Mouse (Mus musculus) lung, adult 2 months (tissue): ENCODE results near the gene Bcl2l14. TPM values are rescaled to one million over a fixed set of nuclear protein-coding genes. Genes with fewer than 3 reads are reported as not detected.

Experiments
- DNase-seq: peaks from one replicate; pipeline ENCODE4 v3.0.0; 2022
- H3K4me1 ChIP-seq: fragments of 200-500 bp; 2 replicates; pipeline ENCODE4 v1.6.1; 2011; ENCODE audit warnings: low read length; ENCODE audit not compliant: control insufficient read depth, insufficient read depth
- H3K4me3 ChIP-seq: fragments of 200-500 bp; replicated peaks from 2 replicates; pipeline ENCODE3; 2011; ENCODE audit warnings: low read depth, mild to moderate bottlenecking, control low read depth, low read length; ENCODE audit errors: extremely low read depth
- CTCF ChIP-seq: fragments of 200-500 bp; IDR thresholded peaks from 2 replicates; pipeline ENCODE4 v1.5.1; 2011; ENCODE audit warnings: mild to moderate bottlenecking, low read length, control low read depth; ENCODE audit not compliant: insufficient read depth
- POLR2A ChIP-seq: fragments of 200-500 bp; IDR thresholded peaks from 2 replicates; pipeline ENCODE4 v1.6.1; 2011; ENCODE audit warnings: low read depth, mild to moderate bottlenecking, control low read depth, low read length, borderline replicate concordance; ENCODE audit errors: extremely low read depth
- WGBS: fragments of 180-500 bp; shearing (Covaris S2); methylation state at CpG from one replicate; pipeline ENCODE4 v1.1.7; 2018; 5-methylcytosine and 5-hydroxymethylcytosine counted together
- polyA plus RNA-seq: library from polyadenylated mRNA; depleted of rRNA; stranded (reverse); fragments of >200 nt; gene quantifications from 2 replicates; pipeline ENCODE4 v1.2.3, GENCODE M21; 2012; rRNA removed

The Bcl2l14 gene
- polyA plus RNA-seq, 1 experiment: 1.2 TPM

DNA sequence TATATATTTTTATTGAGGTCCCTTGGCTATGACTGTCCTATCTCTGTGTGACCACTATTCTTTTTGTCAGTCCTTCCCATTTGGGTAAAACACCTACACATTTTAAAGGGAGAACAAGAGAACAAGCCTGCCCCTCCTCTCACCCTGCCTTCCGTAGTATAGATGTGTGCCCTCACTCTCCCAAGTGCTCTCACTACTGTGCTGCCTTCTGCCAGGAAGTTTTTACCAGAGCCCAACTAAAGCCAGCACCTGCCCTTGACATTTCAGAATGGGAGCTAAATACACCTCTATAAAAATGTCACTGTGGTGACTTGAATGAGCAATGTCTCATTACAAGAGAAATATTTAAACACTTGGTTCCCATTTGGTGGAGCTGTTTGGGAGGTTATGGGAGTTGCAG lies 62.3 kb downstream of the Bcl2l14 start:
- 77% methylated on average over 1 of the region's 1 CpGs for WGBS
- Histone ChIP-seq H3K4me1 (no peaks in the 10 kb centered on the region; the same call in none of the 2 replicates), H3K4me3 (no peak overlapping the region)
- TF ChIP-seq CTCF (no peak), POLR2A (no peak)
- DNase-seq: no peak

DNA sequence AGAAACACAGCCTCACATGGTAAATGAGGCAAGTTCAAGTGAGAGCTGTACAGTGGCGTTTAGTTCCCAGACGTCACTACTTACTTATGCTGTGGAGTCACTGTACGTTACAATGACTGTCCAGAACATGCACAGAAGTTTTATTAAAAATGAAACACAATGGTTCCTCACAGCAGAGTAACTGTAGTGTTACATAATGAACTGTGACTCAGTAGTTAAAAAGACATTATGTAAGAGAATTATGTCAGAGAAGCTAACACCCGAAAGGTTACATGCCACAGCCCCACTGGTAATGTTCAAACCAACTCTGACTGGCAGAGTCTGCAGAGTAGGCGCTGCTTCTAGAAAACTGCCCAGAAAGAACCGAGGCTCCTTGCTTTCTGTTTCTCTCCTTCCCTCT lies 65.1 kb downstream of the Bcl2l14 start:
- no peak for DNase-seq

DNA sequence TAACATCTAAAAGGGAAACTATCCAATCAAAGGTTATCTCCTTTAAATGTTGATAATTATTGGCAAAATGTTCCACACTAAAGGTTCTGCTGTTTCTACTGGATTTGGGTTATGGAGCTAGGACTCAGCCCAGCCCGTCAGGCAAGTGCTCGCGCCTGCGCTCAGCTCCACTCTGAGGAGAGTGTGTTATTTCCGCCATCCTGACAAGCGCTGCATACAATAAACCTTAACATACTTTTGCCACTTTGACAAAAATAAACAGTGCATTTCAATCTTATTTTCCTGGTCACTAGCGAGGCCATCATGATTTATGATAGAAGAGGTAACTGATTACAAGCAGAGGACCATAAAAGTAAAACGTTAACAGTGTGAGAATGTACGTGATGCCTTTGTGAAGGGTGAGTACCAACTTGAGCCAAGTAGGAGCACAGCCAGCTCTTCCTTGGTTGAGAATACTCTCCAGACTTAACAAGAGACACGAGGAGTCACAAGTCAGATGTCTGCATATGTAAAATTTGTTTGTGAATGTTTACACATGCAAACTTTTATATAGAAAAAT lies 70.6 kb downstream of the Bcl2l14 start:
- H3K4me1 ChIP-seq: 0 out of 2 replicates have a peak, but pooled peaks cover 3% of the 10 kb centered on the region
- DNase-seq: no peak
- H3K4me3 ChIP-seq: no peak overlapping the region
- 82% methylated on average over 10 of the region's 10 CpGs for WGBS
- TF ChIP-seq POLR2A (no peak), CTCF (no peak)

More for the DNA sequence above, 65.1 kb downstream of the Bcl2l14 start:
- WGBS: 68% methylated on average over 6 of the region's 6 CpGs
- TF ChIP-seq POLR2A (no peak), CTCF (no peak)
- Histone ChIP-seq H3K4me1 (no peaks in the 10 kb centered on the region; the same call in none of the 2 replicates), H3K4me3 (no peak overlapping the region)

DNA sequence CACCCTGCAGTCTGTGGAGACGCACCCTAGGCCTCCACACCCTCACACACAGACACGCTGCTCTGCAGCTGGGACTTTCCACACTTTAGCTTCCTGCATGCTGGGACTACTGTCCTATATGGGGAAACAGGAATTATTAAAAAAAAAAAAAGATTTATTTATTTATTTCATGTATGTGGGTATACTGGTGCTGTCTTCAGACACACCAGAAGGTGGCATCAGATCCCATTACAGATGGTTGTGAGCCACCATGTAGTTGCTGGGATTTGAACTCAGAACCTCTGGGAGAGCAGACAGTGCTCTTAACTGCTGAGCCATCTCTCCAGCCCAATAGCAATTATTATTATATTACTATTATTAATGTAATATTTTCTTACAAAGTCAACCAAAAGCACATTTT lies 73.2 kb downstream of the Bcl2l14 start:
- TF ChIP-seq POLR2A: no peak
- TF ChIP-seq CTCF: no peak
- Histone ChIP-seq H3K4me1 (peaks cover 7% of the 10 kb centered on the region), H3K4me3 (no peak overlapping the region)
- no peak for DNase-seq
- WGBS: 87% methylated on average over 2 of the region's 2 CpGs

DNA sequence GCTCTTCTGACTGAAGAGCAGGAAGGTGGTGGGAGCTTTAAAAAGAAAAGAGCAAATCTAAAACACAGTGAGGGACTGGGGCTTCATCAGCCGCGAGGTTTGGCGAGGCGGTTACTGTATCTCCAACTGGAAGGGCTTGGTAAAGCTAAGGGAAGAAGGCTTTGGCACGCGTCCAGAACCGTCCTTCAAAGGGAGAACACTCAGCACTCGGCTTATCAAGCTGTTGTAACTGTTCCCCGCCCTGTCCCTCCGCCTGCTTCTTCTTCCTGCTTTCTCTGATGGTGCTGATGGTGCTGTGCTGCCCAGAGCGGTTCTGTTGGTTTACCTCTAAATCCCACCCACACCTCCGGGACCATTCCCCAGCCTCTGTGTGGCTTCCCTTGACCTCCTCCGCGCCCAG lies 74.7 kb downstream of the Bcl2l14 start:
- TF ChIP-seq POLR2A (no peak), CTCF (no peak)
- DNase-seq: peak; percentile 55
- Histone ChIP-seq H3K4me3 (no peak overlapping the region), H3K4me1 (peaks cover 10% of the 10 kb centered on the region)
- WGBS: 29% methylated on average over 14 of the region's 14 CpGs

DNA sequence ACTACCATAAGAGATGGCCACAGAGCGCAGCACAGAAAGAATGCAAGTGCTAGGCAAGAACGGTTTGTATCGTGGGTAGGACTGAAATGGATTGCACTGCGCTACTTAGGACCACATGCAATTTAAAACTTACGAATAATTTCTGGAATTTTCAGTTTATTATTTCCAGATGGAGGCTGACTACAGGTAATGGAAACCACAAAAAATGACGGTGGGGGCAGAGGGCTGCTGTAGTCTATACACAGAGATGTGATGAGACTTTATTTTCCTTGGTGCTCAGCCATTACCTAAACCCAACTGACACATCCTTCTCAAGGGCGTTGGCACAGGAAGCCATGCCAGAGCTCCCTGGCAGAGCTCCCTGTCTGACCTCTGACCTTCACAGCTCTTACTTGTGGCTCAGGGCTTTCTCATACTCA lies 77.0 kb downstream of the Bcl2l14 start:
- no peak for TF ChIP-seq POLR2A
- TF ChIP-seq CTCF: no peak

DNA sequence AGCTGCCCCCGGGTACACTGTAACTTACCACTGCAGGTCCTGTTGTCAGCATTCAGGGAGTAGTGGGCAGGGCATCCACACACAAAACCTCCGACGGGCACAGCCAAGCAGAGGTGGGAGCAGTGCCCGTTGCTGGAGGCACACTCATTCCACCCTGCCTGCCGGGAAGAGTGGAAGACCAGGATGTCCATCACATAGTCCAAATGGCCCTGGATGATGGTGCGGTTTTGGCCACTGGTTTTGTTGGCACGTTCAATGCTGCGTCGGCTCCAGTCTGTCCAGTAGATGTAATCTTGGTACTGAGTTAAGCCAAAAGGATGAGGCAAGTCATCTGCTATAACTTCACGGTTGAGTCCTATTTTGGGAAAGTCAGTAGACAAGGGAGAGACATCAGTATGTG lies 83.4 kb downstream of the Bcl2l14 start:
- no peak for DNase-seq
- TF ChIP-seq POLR2A (no peak), CTCF (no peak)
- Histone ChIP-seq H3K4me3 (no peak overlapping the region), H3K4me1 (peaks cover 3% of the 10 kb centered on the region; the same call in 1 of the 2 replicates)
- 82% methylated on average over 10 of the region's 10 CpGs for WGBS

More for the DNA sequence above, 77.0 kb downstream of the Bcl2l14 start:
- WGBS: 80% methylated on average over 7 of the region's 7 CpGs
- Histone ChIP-seq H3K4me3 (no peak overlapping the region), H3K4me1 (peaks cover 11% of the 10 kb centered on the region)
- no peak for DNase-seq

DNA sequence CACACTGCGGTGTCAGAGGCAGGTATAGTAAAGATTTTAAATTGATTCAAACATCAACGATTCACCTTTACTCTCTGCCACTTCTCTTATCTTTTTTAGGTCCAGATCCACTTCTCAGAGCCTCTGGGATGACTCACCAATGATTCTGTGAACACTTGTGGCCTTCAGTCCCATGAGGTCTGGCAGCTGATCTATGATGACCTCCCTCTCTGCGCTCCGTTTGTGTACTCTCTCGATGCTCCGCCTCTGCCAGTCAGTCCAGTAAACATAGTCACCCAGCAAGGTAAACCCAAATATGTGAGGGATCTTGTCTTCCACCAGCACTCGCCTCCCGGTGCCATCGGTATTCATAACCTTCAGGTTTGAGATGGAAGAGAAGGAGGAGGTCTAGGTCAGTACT lies 90.2 kb downstream of the Bcl2l14 start:
- Histone ChIP-seq H3K4me1 (peaks cover 4% of the 10 kb centered on the region; the same call in 1 of the 2 replicates), H3K4me3 (no peak overlapping the region)
- WGBS: 90% methylated on average over 9 of the region's 9 CpGs
- no peak for DNase-seq
- TF ChIP-seq CTCF (no peak), POLR2A (no peak)

Other genes with a start within 250 kb of the Bcl2l14 start
- gene Lrp6, start 170.6 kb downstream of the Bcl2l14 start, polyA plus RNA-seq: 30.8 and 38.3 TPM in 2 replicates
- 9.5 and 11.8 TPM in 2 replicates for gene Mansc1, start 236.2 kb downstream of the Bcl2l14 start, polyA plus RNA-seq
- gene Borcs5, start 243.2 kb downstream of the Bcl2l14 start, polyA plus RNA-seq: 11.1 and 11.5 TPM in 2 replicates